Mouse (Mus musculus) lung, postnatal 14 days (tissue): Measurements from ENCODE around the gene Slc45a3.

Experiments
- DNase-seq: peaks from one replicate; pipeline ENCODE4 v3.0.0; 2021

Gene Slc45a3

GRCm38 (mm10) chr1:131965818-131966217 lies 3.1 kb downstream of the Slc45a3 start:
- no peak for DNase-seq

- DNase-seq = no peak
Measured at GRCm38 (mm10) chr1:131967336-131967735, 4.6 kb downstream of the Slc45a3 start.

- DNase-seq = no peak
Measured at GRCm38 (mm10) chr1:131968556-131968955, 5.8 kb downstream of the Slc45a3 start.

- no peak for DNase-seq
Measured at GRCm38 (mm10) chr1:131968983-131969382, 6.2 kb downstream of the Slc45a3 start.

- DNase-seq = no peak
Measured at GRCm38 (mm10) chr1:131969825-131970224, 7.1 kb downstream of the Slc45a3 start.

GRCm38 (mm10) chr1:131970322-131970660 lies 7.5 kb downstream of the Slc45a3 start:
- DNase-seq = no peak

GRCm38 (mm10) chr1:131970661-131971520 lies 8.1 kb downstream of the Slc45a3 start:
- no peak for DNase-seq

GRCm38 (mm10) chr1:131971771-131972497 lies 9.2 kb downstream of the Slc45a3 start:
- DNase-seq = no peak

GRCm38 (mm10) chr1:131972498-131973334 lies 9.9 kb downstream of the Slc45a3 start:
- no peak for DNase-seq

GRCm38 (mm10) chr1:131973991-131974390 lies 11.2 kb downstream of the Slc45a3 start:
- DNase-seq = no peak

GRCm38 (mm10) chr1:131976886-131977285 lies 14.1 kb downstream of the Slc45a3 start:
- no peak for DNase-seq

GRCm38 (mm10) chr1:131980471-131980870 lies 17.7 kb downstream of the Slc45a3 start:
- DNase-seq = no peak

- DNase-seq = peak; percentile 84
Measured at GRCm38 (mm10) chr1:131981378-131982013, 18.7 kb downstream of the Slc45a3 start.

- DNase-seq = peak; percentile 86
Measured at GRCm38 (mm10) chr1:131982907-131983306, 20.1 kb downstream of the Slc45a3 start.

GRCm38 (mm10) chr1:131983806-131984205 lies 21.0 kb downstream of the Slc45a3 start:
- DNase-seq = no peak

GRCm38 (mm10) chr1:131987432-131987831 lies 24.7 kb downstream of the Slc45a3 start:
- no peak for DNase-seq

- DNase-seq = no peak
Measured at GRCm38 (mm10) chr1:131989476-131989875, 26.7 kb downstream of the Slc45a3 start.

- DNase-seq = no peak
Measured at GRCm38 (mm10) chr1:131990083-131990760, 27.5 kb downstream of the Slc45a3 start.

- DNase-seq = no peak
Measured at GRCm38 (mm10) chr1:131992561-131993001, 29.8 kb downstream of the Slc45a3 start.

GRCm38 (mm10) chr1:131993169-131994040 lies 30.6 kb downstream of the Slc45a3 start:
- no peak for DNase-seq

GRCm38 (mm10) chr1:131995062-131995461 lies 32.3 kb downstream of the Slc45a3 start:
- DNase-seq = peak; percentile 80
